Mouse (Mus musculus): ENCODE measurements around the gene Igfbp2. TPM values are rescaled to one million over a fixed set of nuclear protein-coding genes. Genes with fewer than 3 reads are reported as not detected.

Igfbp2 gene
- polyA plus RNA-seq, 1 experiment: 0.10 TPM

- Histone ChIP-seq H3K9me3 (ENCODE audit: control insufficient read depth, low read length) (no peaks in the 10 kb centered on the region), H3K36me3 (ENCODE audit: control insufficient read depth) (no peaks in the 10 kb centered on the region), H3K4me1 (ENCODE audit: control insufficient read depth) (peaks cover 8% of the 10 kb centered on the region), H3K27me3 (ENCODE audit: control insufficient read depth) (peaks cover 75% of the 10 kb centered on the region), H3K4me3 (replicated peaks) (no peak overlapping the region)
- TF ChIP-seq TAL1 (IDR thresholded peaks at IDR 0.05; ENCODE audit: low read length): no peak
- TF ChIP-seq GATA1 (IDR thresholded peaks at IDR 0.05; ENCODE audit: low read length): no peak
These were observed 47.0 kb downstream of the Igfbp2 start for GRCm38 (mm10) chr1:72871337-72871696.

GRCm38 (mm10) chr1:72871697-72872411 is 47.6 kb downstream of the Igfbp2 start:
- TF ChIP-seq TAL1 (IDR thresholded peaks at IDR 0.05; ENCODE audit: low read length): no peak
- no peak for TF ChIP-seq GATA1 (IDR thresholded peaks at IDR 0.05; ENCODE audit: low read length)
- Histone ChIP-seq H3K27me3 (ENCODE audit: control insufficient read depth) (peaks cover 80% of the 10 kb centered on the region), H3K9me3 (ENCODE audit: control insufficient read depth, low read length) (no peaks in the 10 kb centered on the region), H3K4me3 (replicated peaks) (no peak overlapping the region), H3K4me1 (ENCODE audit: control insufficient read depth) (peaks cover 8% of the 10 kb centered on the region), H3K36me3 (ENCODE audit: control insufficient read depth) (no peaks in the 10 kb centered on the region)

GRCm38 (mm10) chr1:72872521-72872920 is 48.2 kb downstream of the Igfbp2 start:
- Histone ChIP-seq H3K4me1 (ENCODE audit: control insufficient read depth) (peaks cover 8% of the 10 kb centered on the region), H3K27me3 (ENCODE audit: control insufficient read depth) (peaks cover 87% of the 10 kb centered on the region), H3K9me3 (ENCODE audit: control insufficient read depth, low read length) (no peaks in the 10 kb centered on the region), H3K36me3 (ENCODE audit: control insufficient read depth) (no peaks in the 10 kb centered on the region), H3K4me3 (replicated peaks) (no peak overlapping the region)
- TF ChIP-seq TAL1 (IDR thresholded peaks at IDR 0.05; ENCODE audit: low read length): no peak
- TF ChIP-seq GATA1 (IDR thresholded peaks at IDR 0.05; ENCODE audit: low read length): no peak

GRCm38 (mm10) chr1:72873078-72873477 is 48.8 kb downstream of the Igfbp2 start:
- Histone ChIP-seq H3K4me1 (ENCODE audit: control insufficient read depth) (peaks cover 8% of the 10 kb centered on the region), H3K4me3 (replicated peaks) (no peak overlapping the region), H3K27me3 (ENCODE audit: control insufficient read depth) (peaks cover 91% of the 10 kb centered on the region), H3K9me3 (ENCODE audit: control insufficient read depth, low read length) (no peaks in the 10 kb centered on the region), H3K36me3 (ENCODE audit: control insufficient read depth) (no peaks in the 10 kb centered on the region)
- no peak for TF ChIP-seq TAL1 (IDR thresholded peaks at IDR 0.05; ENCODE audit: low read length)
- no peak for TF ChIP-seq GATA1 (IDR thresholded peaks at IDR 0.05; ENCODE audit: low read length)

- H3K27me3 ChIP-seq (ENCODE audit: control insufficient read depth): peaks cover 91% of the 10 kb centered on the region
- no peak overlapping the region for H3K4me3 ChIP-seq (replicated peaks)
- H3K36me3 ChIP-seq (ENCODE audit: control insufficient read depth): no peaks in the 10 kb centered on the region
- H3K9me3 ChIP-seq (ENCODE audit: control insufficient read depth, low read length): no peaks in the 10 kb centered on the region
- TF ChIP-seq GATA1 (IDR thresholded peaks at IDR 0.05; ENCODE audit: low read length) (no peak), TAL1 (IDR thresholded peaks at IDR 0.05; ENCODE audit: low read length) (no peak)
- H3K4me1 ChIP-seq (ENCODE audit: control insufficient read depth): peaks cover 8% of the 10 kb centered on the region
These were observed 49.4 kb downstream of the Igfbp2 start for GRCm38 (mm10) chr1:72873511-72874286.

GRCm38 (mm10) chr1:72874287-72875211 is 50.2 kb downstream of the Igfbp2 start, which contains the start of gene Igfbp5:
Igfbp5 (minus strand) TSS chr1:72874884.
- peaks cover 8% of the 10 kb centered on the region for H3K4me1 ChIP-seq (ENCODE audit: control insufficient read depth)
- H3K36me3 ChIP-seq (ENCODE audit: control insufficient read depth): no peaks in the 10 kb centered on the region
- peaks cover 85% of the 10 kb centered on the region for H3K27me3 ChIP-seq (ENCODE audit: control insufficient read depth)
- no peak within 1 kb of the TSS for H3K4me3 ChIP-seq (replicated peaks)
- no peaks in the 10 kb centered on the region for H3K9me3 ChIP-seq (ENCODE audit: control insufficient read depth, low read length)
- TF ChIP-seq GATA1 (IDR thresholded peaks at IDR 0.05; ENCODE audit: low read length): no peak
- no peak for TF ChIP-seq TAL1 (IDR thresholded peaks at IDR 0.05; ENCODE audit: low read length)

- Histone ChIP-seq H3K9me3 (ENCODE audit: control insufficient read depth, low read length) (no peaks in the 10 kb centered on the region), H3K27me3 (ENCODE audit: control insufficient read depth) (peaks cover 74% of the 10 kb centered on the region), H3K36me3 (ENCODE audit: control insufficient read depth) (no peaks in the 10 kb centered on the region), H3K4me3 (replicated peaks) (no peak overlapping the region), H3K4me1 (ENCODE audit: control insufficient read depth) (peaks cover 3% of the 10 kb centered on the region)
- TF ChIP-seq GATA1 (IDR thresholded peaks at IDR 0.05; ENCODE audit: low read length): no peak
- no peak for TF ChIP-seq TAL1 (IDR thresholded peaks at IDR 0.05; ENCODE audit: low read length)
These were observed 51.4 kb downstream of the Igfbp2 start for GRCm38 (mm10) chr1:72875708-72876107.

- Histone ChIP-seq H3K4me1 (ENCODE audit: control insufficient read depth) (peaks cover 3% of the 10 kb centered on the region), H3K27me3 (ENCODE audit: control insufficient read depth) (peaks cover 70% of the 10 kb centered on the region), H3K4me3 (replicated peaks) (no peak overlapping the region), H3K36me3 (ENCODE audit: control insufficient read depth) (no peaks in the 10 kb centered on the region), H3K9me3 (ENCODE audit: control insufficient read depth, low read length) (no peaks in the 10 kb centered on the region)
- TF ChIP-seq TAL1 (IDR thresholded peaks at IDR 0.05; ENCODE audit: low read length): no peak
These were observed 51.8 kb downstream of the Igfbp2 start for GRCm38 (mm10) chr1:72876111-72876510.

Data from erythroblast, embryonic 14.5 days (primary cell).